Mouse (Mus musculus) brain, embryonic 14.5 days (tissue): ENCODE results near the gene Ankfn1.

Source experiments
- CTCF ChIP-seq: fragments of 200-500 bp; IDR thresholded peaks from 2 replicates; pipeline ENCODE4 v1.5.1; 2012; ENCODE audit warnings: inconsistent platforms, mild to moderate bottlenecking, moderate library complexity, borderline replicate concordance; ENCODE audit not compliant: insufficient read depth, insufficient read length; ENCODE audit errors: extremely low read depth
- POLR2A ChIP-seq: fragments of 200-500 bp; IDR thresholded peaks from 2 replicates; pipeline ENCODE4 v1.6.1; 2012; ENCODE audit warnings: mild to moderate bottlenecking, inconsistent platforms, borderline replicate concordance; ENCODE audit not compliant: poor library complexity, insufficient read depth, insufficient read length, severe bottlenecking; ENCODE audit errors: extremely low read depth

- no peak for TF ChIP-seq POLR2A
- no peak for TF ChIP-seq CTCF
Observed at GRCm38 (mm10) chr11:89693686-89694085, 83.8 kb downstream of the Ankfn1 start.
